Mouse (Mus musculus) left cerebral cortex, postnatal 25 days (tissue): ENCODE data around the gene Krt1. TPM values are rescaled to one million over a fixed set of nuclear protein-coding genes. Genes with fewer than 3 reads are reported as not detected.

Source experiments
- DNase-seq, 2 experiments: peaks; one replicate each; pipeline ENCODE4 v3.0.0; 2022; ENCODE audit warnings: low spot score in 2 of 2, mixed read lengths in 1 of 2
- intact Hi-C: fragments of 180-260 bp; cut with DNase I; formaldehyde crosslinking; loops from one replicate; pipeline ENCODE4 v1.15.1; 2025
- total RNA-seq, 2 experiments: library from RNA; stranded (reverse); gene quantifications; 2 replicates each; pipeline ENCODE4 v1.2.3; 2021

Gene Krt1
- 1 to 10 TPM; 2.4 to 2.5 TPM for total RNA-seq

- intact Hi-C loops, result no loop called here
- DNase-seq, result no peak
Measured at GRCm38 (mm10) chr15:101850694-101851093, at the start of gene Krt1. TSS of gene Krt1 (minus strand) at chr15:101850794.

- no peak for DNase-seq
- intact Hi-C loops, result loop anchor here (5.0 kb wide), 1 partner anchor 162 kb away; no protein-coding TSS in a partner anchor
Measured at GRCm38 (mm10) chr15:101895216-101895615, 44.6 kb upstream of the Krt1 start.

GRCm38 (mm10) chr15:101892820-101893219, 42.2 kb upstream of the Krt1 start, which contains the start of gene Krt76:
TSS of gene Krt76 (minus strand) at chr15:101892920.
- intact Hi-C loops, result no loop called here
- DNase-seq, result no peak

- intact Hi-C loops, result loop anchor here (5.0 kb wide), 1 partner anchor 77 kb away; the partner anchor contains the start of gene Krt73
- DNase-seq, result no peak
Measured at GRCm38 (mm10) chr15:101879776-101880175, 29.2 kb upstream of the Krt1 start.

- no peak for DNase-seq
- intact Hi-C loops, result loop anchor here (5.0 kb wide), 1 partner anchor 76 kb away; the partner anchor contains the start of gene Krt73
Measured at GRCm38 (mm10) chr15:101878041-101878440, 27.4 kb upstream of the Krt1 start.

DNA sequence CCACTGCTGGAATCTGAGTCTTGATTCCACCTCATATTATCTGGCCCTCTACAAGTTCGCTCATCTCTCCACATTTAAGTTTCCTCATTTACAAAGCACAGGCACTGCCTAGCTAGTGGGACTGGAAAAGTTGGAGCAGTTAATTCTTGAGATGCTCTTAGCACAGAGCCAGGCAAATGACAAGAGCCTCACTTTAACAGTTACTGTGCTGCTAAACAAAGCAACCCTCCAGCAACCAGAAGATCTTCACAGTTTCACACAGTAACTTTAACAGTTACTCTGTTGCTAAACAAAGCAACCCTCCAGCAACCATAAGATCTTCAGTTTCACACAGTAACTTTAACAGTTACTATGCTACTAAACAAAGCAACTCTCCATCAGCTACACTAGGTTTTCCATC, 23.8 kb upstream of the Krt1 start:
- intact Hi-C loops, result no loop called here
- no peak for DNase-seq

DNA sequence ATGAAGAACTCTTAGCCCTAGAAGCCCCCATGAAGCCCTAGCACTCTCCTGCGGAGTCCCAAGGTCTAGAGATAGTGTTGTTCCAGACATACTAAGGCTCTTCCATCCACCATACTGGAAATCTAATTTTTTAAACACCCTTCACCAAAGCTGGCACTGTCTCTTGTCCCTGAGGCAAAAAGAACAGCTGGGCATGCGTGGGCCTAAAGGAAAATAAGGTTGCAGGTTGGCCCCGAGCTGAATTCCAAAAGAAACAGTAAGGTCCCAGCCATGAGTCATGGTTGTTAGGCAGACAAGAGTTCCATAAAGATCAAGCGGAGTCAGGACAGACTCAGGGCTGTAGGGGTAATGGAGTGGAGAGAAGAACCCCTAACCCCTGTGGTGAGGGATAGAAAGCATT, 22.6 kb upstream of the Krt1 start:
- intact Hi-C loops, result no loop called here
- peak in 1 of 2 experiments; percentile 60 for DNase-seq

DNA sequence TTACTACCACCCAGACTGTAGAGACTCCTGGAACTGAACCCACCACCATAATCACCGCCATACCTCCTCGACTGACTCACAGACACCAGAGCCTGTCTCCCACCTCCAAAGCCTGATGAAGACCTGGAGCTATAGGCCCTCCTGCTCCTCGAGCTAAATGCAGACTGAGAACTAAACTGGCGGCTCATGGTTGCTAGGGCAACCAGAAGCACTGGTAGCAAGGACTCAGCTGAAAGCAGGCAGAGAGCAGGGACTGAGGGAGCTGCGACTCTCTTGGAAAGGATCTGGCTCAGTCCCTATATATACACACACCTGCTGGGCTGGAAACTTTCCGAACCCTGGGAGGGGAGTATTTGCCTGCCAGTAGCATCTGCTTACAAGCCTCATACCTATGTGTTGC, 18.8 kb upstream of the Krt1 start, which contains the start of gene Krt77:
TSS of gene Krt77 (minus strand) at position 275 of the 400 bp plus-strand sequence.
- intact Hi-C loops, result no loop called here
- DNase-seq, result peak; percentile 79 to 87

DNA sequence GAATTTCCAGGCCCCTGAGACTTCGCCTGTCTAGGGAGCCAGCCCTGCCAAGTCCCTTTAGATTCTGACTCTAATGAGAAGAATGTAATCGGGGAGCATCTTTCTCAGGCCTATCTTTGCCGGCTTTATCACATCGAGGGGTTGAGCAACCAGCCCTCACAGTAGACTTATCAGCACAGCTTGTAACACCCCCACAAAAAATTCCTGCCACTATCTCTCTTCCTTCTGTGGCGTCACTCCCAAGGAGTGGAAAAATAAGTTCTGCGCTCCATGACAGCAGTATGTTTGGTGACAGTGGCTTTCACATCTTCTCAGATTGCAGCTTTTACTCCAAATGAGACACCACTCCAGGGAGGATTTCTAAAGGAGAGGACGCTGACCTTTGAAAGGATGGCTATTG, 16.2 kb upstream of the Krt1 start:
- intact Hi-C loops, result no loop called here
- peak in 1 of 2 experiments; percentile 76 for DNase-seq

GRCm38 (mm10) chr15:101860421-101861130, 10.0 kb upstream of the Krt1 start:
- intact Hi-C loops, result no loop called here
- DNase-seq, result no peak

- intact Hi-C loops, result no loop called here
- peak; percentile 60 to 71 for DNase-seq
Measured at GRCm38 (mm10) chr15:101859735-101860170, 9.2 kb upstream of the Krt1 start.

- intact Hi-C loops, result no loop called here
- DNase-seq, result no peak
Measured at GRCm38 (mm10) chr15:101858673-101859425, 8.3 kb upstream of the Krt1 start.

- no peak for DNase-seq
- intact Hi-C loops, result no loop called here
Measured at GRCm38 (mm10) chr15:101856696-101857095, 6.1 kb upstream of the Krt1 start.

GRCm38 (mm10) chr15:101855732-101856131, 5.1 kb upstream of the Krt1 start:
- intact Hi-C loops, result no loop called here
- no peak for DNase-seq

GRCm38 (mm10) chr15:101854294-101854693, 3.7 kb upstream of the Krt1 start:
- intact Hi-C loops, result no loop called here
- DNase-seq, result no peak

- DNase-seq, result no peak
- intact Hi-C loops, result no loop called here
Measured at GRCm38 (mm10) chr15:101852571-101852970, 2.0 kb upstream of the Krt1 start.

DNA sequence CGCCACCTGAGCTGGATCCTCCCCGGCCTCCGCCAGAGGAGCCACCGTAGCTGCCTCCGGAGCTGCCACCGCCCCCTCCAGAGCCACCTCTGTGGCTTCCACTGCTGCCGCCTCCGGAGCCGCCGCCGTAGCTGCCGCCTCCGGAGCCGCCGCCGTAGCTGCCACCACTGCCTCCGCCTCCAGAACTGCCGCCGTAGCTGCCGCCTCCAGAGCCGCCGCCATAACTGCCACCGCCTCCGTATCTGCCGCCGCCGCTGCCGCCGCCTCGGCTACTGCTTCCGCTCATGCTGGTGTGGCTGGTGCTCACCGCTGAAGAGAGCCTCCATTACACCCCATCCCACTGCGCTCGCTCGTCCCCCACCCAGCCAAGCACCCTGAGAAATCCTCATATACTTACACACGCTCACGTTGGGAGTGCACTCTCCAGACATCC, 4.6 kb downstream of the Krt1 start:
- intact Hi-C loops, result no loop called here
- peak; percentile 45 to 65 for DNase-seq

DNA sequence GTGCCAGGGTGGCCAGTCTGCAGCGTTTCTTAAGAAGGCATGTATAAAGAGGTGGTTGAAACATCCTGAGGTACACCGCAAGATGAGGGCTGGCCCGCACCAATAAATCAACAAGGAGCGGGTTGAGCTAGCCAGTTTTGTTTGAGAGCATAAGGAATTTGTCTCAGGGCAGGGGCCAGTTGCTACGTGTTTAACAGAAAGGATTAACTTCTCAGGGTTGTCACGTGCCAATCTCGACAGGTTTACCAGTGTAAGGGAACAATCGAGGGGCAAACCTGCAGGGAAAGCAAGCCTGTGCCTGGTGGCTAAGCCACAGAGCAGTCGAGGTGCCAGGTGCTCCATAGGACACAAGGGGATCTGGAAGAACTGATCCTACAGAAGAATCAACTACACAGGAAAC, 7.4 kb downstream of the Krt1 start:
- no peak for DNase-seq
- intact Hi-C loops, result no loop called here

DNA sequence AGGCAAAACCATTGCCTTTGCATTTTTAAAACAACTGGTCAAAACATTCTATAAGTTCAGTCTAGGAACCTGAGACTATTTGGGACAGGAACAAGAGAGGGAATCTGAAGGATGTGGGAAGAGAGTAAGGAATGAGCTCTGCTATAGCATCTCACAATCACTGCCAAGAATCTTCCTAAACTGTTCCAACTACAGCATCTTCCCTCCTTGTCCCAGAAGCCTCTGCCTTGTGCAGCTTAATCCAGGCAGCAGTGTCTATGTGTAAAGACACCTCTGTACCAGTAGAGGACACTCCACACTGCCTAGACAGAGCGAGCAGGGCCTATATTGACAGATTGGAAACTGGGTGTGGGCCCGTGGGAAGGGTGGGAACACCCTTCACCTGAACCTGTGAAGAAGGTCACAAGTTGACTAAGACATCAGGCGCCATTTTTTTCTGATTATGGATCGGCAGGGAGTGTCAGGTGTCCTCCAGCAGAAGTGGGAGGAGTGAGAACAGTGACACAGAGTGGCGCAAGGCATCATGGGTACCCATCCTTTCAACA, 15.7 kb downstream of the Krt1 start:
- DNase-seq, result peak in 1 of 2 experiments; percentile 58
- intact Hi-C loops, result no loop called here

- intact Hi-C loops, result no loop called here
- DNase-seq, result no peak
Measured at GRCm38 (mm10) chr15:101833131-101833530, 17.5 kb downstream of the Krt1 start.
